Mouse (Mus musculus): ENCODE data around the gene Suv39h2. TPM values are rescaled to one million over a fixed set of nuclear protein-coding genes. Genes with fewer than 3 reads are reported as not detected.

Gene Suv39h2
- 2.2 and 3.1 TPM in 2 replicates for polyA plus RNA-seq (2012; rRNA removed)

- Histone ChIP-seq H3K27me3 (ENCODE audit: control insufficient read depth, insufficient read depth, low read length) (no peaks in the 10 kb centered on the region), H3K4me1 (replicated peaks; ENCODE audit: control insufficient read depth, insufficient read depth, low read length) (peaks cover 5% of the 10 kb centered on the region), H3K4me3 (ENCODE audit: control insufficient read depth, insufficient read depth, low read length) (peak within 1 kb of the TSS; percentile 78), H3K27ac (ENCODE audit: control insufficient read depth, insufficient read depth, low read length) (0 out of 2 replicates have a peak within 1 kb of the TSS, but pooled peaks have one; percentile 6), H3K36me3 (ENCODE audit: control insufficient read depth, insufficient read depth, low read length) (no peaks in the 10 kb centered on the region)
- TF ChIP-seq CTCF (IDR thresholded peaks at IDR 0.05; ENCODE audit: borderline replicate concordance, control insufficient read depth, extremely low read depth, insufficient read depth, low read length, poor library complexity) (no peak), POLR2A (IDR thresholded peaks at IDR 0.05; ENCODE audit: control insufficient read depth, extremely low read depth, insufficient read depth, low read length, poor library complexity) (no peak)
- WGBS = 1% methylated on average over 42 of the region's 42 CpGs
- peak; percentile 98 for DNase-seq
Observed at GRCm38 (mm10) chr2:3474861-3475283, at the start of gene Suv39h2. Gene Suv39h2 (minus strand): TSS chr2:3475031.

- Histone ChIP-seq H3K4me3 (ENCODE audit: control insufficient read depth, insufficient read depth, low read length) (no peak overlapping the region), H3K36me3 (ENCODE audit: control insufficient read depth, insufficient read depth, low read length) (no peaks in the 10 kb centered on the region), H3K27ac (ENCODE audit: control insufficient read depth, insufficient read depth, low read length) (no peak overlapping the region), H3K27me3 (ENCODE audit: control insufficient read depth, insufficient read depth, low read length) (no peaks in the 10 kb centered on the region), H3K4me1 (replicated peaks; ENCODE audit: control insufficient read depth, insufficient read depth, low read length) (no peaks in the 10 kb centered on the region)
- no peak for TF ChIP-seq CTCF (IDR thresholded peaks at IDR 0.05; ENCODE audit: borderline replicate concordance, control insufficient read depth, extremely low read depth, insufficient read depth, low read length, poor library complexity)
- 89% methylated on average over 4 of the region's 4 CpGs for WGBS
- DNase-seq = no peak
Observed at GRCm38 (mm10) chr2:3522558-3522957, 47.7 kb upstream of the Suv39h2 start.

GRCm38 (mm10) chr2:3512552-3513454 lies 38.0 kb upstream of the Suv39h2 start, which contains the start of the genes Gm45902, Hspa14 and Cdnf:
Gene Gm45902 (minus strand): TSS chr2:3512790.
Gene Hspa14 (minus strand): TSS chr2:3512814.
Gene Cdnf (plus strand): TSS chr2:3513030.
- Histone ChIP-seq H3K4me3 (ENCODE audit: control insufficient read depth, insufficient read depth, low read length) (peak within 1 kb of the TSS; percentile 72), H3K36me3 (ENCODE audit: control insufficient read depth, insufficient read depth, low read length) (peaks cover 16% of the 10 kb centered on the region), H3K4me1 (replicated peaks; ENCODE audit: control insufficient read depth, insufficient read depth, low read length) (no peaks in the 10 kb centered on the region; the same call in 1 of the 2 replicates), H3K27me3 (ENCODE audit: control insufficient read depth, insufficient read depth, low read length) (no peaks in the 10 kb centered on the region), H3K27ac (ENCODE audit: control insufficient read depth, insufficient read depth, low read length) (peak within 1 kb of the TSS; percentile 64)
- WGBS = under 1% methylated on average over 60 of the region's 60 CpGs
- DNase-seq = peak; percentile 95
- no peak; the same call in none of the 2 replicates for TF ChIP-seq CTCF (IDR thresholded peaks at IDR 0.05; ENCODE audit: borderline replicate concordance, control insufficient read depth, extremely low read depth, insufficient read depth, low read length, poor library complexity)
- peak; percentile 93 for TF ChIP-seq POLR2A (IDR thresholded peaks at IDR 0.05; ENCODE audit: control insufficient read depth, extremely low read depth, insufficient read depth, low read length, poor library complexity)

GRCm38 (mm10) chr2:3512076-3512475 lies 37.2 kb upstream of the Suv39h2 start:
- no peak for TF ChIP-seq CTCF (IDR thresholded peaks at IDR 0.05; ENCODE audit: borderline replicate concordance, control insufficient read depth, extremely low read depth, insufficient read depth, low read length, poor library complexity)
- TF ChIP-seq POLR2A (IDR thresholded peaks at IDR 0.05; ENCODE audit: control insufficient read depth, extremely low read depth, insufficient read depth, low read length, poor library complexity) = no peak
- peak overlapping the region; percentile 72 for H3K4me3 ChIP-seq (ENCODE audit: control insufficient read depth, insufficient read depth, low read length)
- DNase-seq = peak; percentile 50
- H3K27ac ChIP-seq (ENCODE audit: control insufficient read depth, insufficient read depth, low read length) = peak overlapping the region; percentile 10; the same call in 1 of the 2 replicates
- WGBS = under 1% methylated on average over 15 of the region's 15 CpGs
- no peaks in the 10 kb centered on the region for H3K27me3 ChIP-seq (ENCODE audit: control insufficient read depth, insufficient read depth, low read length)
- no peaks in the 10 kb centered on the region; the same call in 1 of the 2 replicates for H3K4me1 ChIP-seq (replicated peaks; ENCODE audit: control insufficient read depth, insufficient read depth, low read length)
- peaks cover 20% of the 10 kb centered on the region for H3K36me3 ChIP-seq (ENCODE audit: control insufficient read depth, insufficient read depth, low read length)

GRCm38 (mm10) chr2:3500886-3501285 lies 26.1 kb upstream of the Suv39h2 start:
- no peak for DNase-seq
- Histone ChIP-seq H3K27me3 (ENCODE audit: control insufficient read depth, insufficient read depth, low read length) (no peaks in the 10 kb centered on the region), H3K36me3 (ENCODE audit: control insufficient read depth, insufficient read depth, low read length) (peaks cover 55% of the 10 kb centered on the region), H3K27ac (ENCODE audit: control insufficient read depth, insufficient read depth, low read length) (no peak overlapping the region), H3K4me3 (ENCODE audit: control insufficient read depth, insufficient read depth, low read length) (no peak overlapping the region), H3K4me1 (replicated peaks; ENCODE audit: control insufficient read depth, insufficient read depth, low read length) (no peaks in the 10 kb centered on the region)
- TF ChIP-seq POLR2A (IDR thresholded peaks at IDR 0.05; ENCODE audit: control insufficient read depth, extremely low read depth, insufficient read depth, low read length, poor library complexity) = no peak
- TF ChIP-seq CTCF (IDR thresholded peaks at IDR 0.05; ENCODE audit: borderline replicate concordance, control insufficient read depth, extremely low read depth, insufficient read depth, low read length, poor library complexity) = no peak
- WGBS = 95% methylated on average over 5 of the region's 5 CpGs

GRCm38 (mm10) chr2:3499543-3499942 lies 24.7 kb upstream of the Suv39h2 start:
- WGBS = 92% methylated on average over 6 of the region's 6 CpGs
- Histone ChIP-seq H3K36me3 (ENCODE audit: control insufficient read depth, insufficient read depth, low read length) (peaks cover 56% of the 10 kb centered on the region), H3K27me3 (ENCODE audit: control insufficient read depth, insufficient read depth, low read length) (no peaks in the 10 kb centered on the region), H3K27ac (ENCODE audit: control insufficient read depth, insufficient read depth, low read length) (no peak overlapping the region), H3K4me3 (ENCODE audit: control insufficient read depth, insufficient read depth, low read length) (no peak overlapping the region), H3K4me1 (replicated peaks; ENCODE audit: control insufficient read depth, insufficient read depth, low read length) (no peaks in the 10 kb centered on the region)
- DNase-seq = no peak
- TF ChIP-seq POLR2A (IDR thresholded peaks at IDR 0.05; ENCODE audit: control insufficient read depth, extremely low read depth, insufficient read depth, low read length, poor library complexity) = no peak
- no peak for TF ChIP-seq CTCF (IDR thresholded peaks at IDR 0.05; ENCODE audit: borderline replicate concordance, control insufficient read depth, extremely low read depth, insufficient read depth, low read length, poor library complexity)

Measured in thymus, adult 2 months (tissue).